Mouse (Mus musculus) gastrocnemius, postnatal 10 days (tissue): Measurements from ENCODE around the gene Lrrc43. TPM values are rescaled to one million over a fixed set of nuclear protein-coding genes. Genes with fewer than 3 reads are reported as not detected.
"Not testable (repeated sequence)": the region's sequence is repeated elsewhere in the genome, so short reads cannot be mapped to it uniquely, and the experiment has no call there.

Source experiments
- DNase-seq: peaks from one replicate; pipeline ENCODE4 v3.0.0; 2021; ENCODE audit warnings: mixed read lengths
- long read RNA-seq, 2 experiments: library from polyadenylated mRNA; stranded (forward); transcript quantifications; one replicate each; pipeline ENCODE4 v2.0.0; 2021
- total RNA-seq, 2 experiments: library from RNA; stranded (reverse); gene quantifications; 2 replicates each; pipeline ENCODE4 v1.2.3; 2021

Lrrc43 gene
- total RNA-seq, result not detected
- long read RNA-seq, experiment 1, result 0 reads
- long read RNA-seq, experiment 2, result 0 reads

DNA sequence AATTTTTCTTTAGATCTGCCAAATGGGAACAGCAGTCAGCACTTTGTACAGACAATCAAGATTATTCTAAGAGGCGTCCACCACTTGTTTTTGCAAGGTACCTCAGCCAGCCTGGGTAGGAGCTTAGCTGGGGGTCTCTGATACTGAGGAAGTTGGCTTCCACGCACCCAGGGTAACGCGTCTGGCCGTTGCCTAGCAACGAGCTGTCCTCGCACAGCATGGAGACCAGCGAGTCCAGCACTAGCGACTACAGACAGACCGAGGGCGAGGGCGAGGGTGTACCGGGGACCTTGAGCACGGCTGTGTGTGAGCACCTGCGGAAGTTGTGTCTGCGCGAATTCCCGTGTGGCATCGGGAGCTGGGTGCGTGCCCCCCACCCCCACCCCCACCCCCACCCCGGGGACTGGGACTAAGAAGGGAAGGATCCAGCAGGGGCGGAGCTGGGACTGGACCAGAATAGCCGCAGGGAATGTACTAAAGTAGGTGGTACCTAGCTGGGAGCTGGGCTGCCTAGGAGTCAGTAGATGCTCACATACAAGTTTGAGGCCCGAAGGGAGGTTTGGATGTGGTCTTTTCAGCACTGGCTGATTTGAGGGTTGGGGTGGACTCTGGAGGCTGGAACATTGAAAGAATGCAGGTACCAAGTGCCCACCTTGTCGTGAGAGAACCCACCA lies at the start of gene Lrrc43, which contains the start of gene Il31:
Gene Lrrc43 (plus strand): TSS at position 194 of the 674 bp plus-strand sequence.
Gene Il31 (minus strand): TSS at position 378 of the 674 bp plus-strand sequence.
- no peak for DNase-seq

DNA sequence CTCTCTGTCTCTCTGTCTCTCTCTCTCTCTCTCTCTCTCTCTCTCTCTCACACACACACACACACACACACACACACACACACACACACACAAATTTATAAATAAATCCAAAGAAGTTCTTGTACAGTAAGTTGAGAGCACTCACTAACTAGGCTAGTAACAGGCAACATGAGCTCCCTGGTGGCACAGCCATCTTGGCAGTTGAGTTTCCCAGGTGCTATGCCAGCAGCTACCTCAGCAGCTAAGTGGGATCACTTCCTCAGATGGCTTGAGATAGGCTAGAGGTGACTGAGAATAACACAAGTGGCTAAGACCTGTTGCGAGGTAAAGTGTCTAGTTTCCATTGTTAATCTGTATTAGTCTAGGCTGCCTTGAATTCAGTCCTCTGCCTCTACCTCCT lies 49.8 kb upstream of the Lrrc43 start:
- peak; percentile 31 for DNase-seq

DNA sequence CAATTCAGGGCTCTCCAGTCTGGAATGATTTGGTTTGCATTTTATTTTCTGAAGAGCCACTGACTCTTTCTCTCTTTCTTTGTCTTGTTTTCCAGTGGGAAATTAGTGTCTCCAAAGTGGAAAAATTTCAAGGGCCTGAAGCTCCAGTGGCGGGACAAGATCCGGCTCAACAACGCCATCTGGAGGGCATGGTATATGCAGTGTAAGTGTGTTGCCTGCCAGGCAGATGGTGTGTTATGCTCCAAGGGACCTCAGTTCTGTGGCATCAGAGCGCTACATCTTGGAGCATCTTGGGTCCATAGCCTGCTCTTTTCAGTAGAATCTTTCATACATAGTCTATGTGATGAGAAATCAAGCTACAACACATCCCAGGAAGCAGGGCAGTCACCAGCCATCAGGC lies 49.2 kb upstream of the Lrrc43 start:
- DNase-seq, result peak; percentile 52

DNA sequence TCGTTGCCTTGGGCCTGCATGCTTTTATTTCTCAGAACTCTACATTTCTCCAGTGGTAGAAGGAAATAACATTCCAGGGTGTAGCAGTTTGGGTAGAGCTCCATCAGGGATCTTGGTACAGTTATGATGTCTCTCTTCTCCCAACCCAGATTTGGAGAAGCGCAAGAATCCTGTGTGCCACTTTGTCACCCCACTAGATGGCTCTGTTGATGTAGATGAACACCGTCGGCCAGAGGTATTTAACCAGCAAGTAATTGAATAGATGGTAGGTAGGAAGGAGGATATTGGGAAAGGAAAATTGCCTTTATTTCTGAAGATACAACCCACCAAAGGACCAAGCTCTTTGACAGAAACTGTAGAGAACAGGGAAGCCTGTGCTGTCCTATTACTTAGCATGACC lies 48.4 kb upstream of the Lrrc43 start:
- no peak for DNase-seq

DNA sequence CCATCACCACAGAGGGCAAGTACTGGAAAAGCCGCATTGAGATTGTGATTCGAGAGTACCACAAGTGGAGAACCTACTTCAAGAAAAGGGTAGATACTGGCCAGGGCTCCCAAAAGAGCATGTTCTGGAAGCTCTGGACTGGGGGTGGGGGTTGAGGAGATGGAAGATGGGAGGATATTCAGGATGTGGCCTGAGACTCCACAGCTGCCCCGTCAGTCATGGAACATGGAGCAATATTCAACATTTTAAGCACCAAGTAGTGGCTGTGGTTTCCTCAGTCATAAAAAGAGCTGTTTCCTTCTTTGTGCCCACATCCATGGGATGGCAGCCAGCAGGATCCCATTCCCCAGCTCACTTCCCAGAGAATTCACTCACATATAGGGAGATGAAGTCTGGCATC lies 46.8 kb upstream of the Lrrc43 start:
- DNase-seq, result no peak

DNA sequence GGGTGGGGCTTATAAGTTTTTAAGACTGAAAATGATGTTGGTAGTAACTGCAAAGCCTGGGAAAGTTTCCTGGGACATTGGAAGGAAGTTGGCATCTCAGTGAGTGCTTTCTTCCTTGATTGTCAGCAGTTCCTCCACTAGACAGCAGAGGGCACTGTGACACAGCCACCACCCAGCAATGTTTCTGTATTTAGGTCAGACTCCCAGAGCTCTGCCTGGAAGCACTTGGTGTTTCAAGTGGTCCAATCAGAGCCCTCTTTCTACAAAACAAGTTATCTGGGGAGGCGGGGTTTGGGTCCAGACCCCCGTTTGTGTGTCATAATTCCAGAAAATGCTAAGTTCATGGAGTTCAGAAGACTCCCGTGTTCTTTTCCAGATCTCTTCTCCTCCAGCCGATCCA lies 45.0 kb upstream of the Lrrc43 start:
- peak; percentile 73 for DNase-seq

DNA sequence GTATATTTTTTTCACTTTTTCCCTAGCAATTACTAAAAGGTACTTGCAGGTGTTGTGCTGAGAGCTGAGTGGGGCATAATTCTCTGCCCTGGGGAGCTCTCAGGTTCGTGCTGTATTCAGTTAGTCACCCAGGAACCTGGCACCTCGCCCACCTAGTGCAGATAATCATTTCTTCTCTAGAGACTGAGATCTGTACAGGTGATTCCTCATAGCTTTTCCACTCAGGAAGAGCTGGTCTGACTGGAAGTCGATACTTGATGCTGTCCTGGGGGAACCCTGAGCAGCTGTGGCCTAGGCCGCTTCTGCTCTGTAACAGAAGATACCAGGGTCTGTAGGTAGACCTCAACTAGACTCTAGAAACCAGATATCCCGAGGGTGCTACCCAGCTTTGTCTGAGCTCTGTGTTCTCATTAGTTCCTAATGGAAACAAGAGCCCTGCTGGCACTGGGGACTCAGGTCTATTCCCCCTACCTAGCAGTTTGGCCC lies 44.2 kb upstream of the Lrrc43 start:
- no peak for DNase-seq

DNA sequence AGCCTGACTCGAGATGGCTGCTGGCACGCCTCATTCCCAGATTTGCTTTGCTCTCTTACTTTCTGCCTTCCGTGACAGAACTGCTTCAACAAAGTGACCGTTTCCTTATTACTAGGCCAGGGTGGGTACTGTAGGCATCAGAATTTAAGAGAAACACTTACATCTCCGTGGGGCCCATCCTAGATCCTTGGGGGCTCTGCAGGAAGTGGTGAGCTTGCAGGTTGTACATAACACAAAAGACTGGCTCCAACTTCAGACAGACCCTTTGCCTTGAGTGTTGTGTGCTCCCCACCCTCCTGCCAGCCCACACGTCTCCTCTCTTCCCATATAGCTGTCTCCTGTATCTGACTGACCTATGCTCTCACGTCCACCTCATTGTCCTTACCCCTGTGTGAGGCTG lies 37.2 kb upstream of the Lrrc43 start:
- DNase-seq, result no peak

DNA sequence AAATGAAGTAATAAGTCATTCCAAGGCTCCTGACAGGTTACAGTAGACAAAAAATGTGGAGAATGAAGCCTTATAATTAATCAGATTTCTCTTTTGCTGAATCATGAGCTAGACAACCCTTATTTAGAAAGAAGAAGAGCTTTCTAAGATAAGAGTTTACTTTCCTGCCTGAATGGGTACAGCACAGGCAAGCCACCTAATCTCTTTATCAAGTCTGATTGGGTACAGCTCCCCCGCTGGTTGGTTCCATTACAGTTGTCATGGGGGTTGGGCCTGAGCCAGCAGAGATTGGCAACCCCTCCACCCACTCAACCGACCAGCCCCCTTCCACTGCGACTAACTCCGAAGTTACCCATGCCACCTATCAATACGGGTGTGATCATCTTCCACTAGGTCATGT lies 27.7 kb upstream of the Lrrc43 start:
- DNase-seq, result no peak

DNA sequence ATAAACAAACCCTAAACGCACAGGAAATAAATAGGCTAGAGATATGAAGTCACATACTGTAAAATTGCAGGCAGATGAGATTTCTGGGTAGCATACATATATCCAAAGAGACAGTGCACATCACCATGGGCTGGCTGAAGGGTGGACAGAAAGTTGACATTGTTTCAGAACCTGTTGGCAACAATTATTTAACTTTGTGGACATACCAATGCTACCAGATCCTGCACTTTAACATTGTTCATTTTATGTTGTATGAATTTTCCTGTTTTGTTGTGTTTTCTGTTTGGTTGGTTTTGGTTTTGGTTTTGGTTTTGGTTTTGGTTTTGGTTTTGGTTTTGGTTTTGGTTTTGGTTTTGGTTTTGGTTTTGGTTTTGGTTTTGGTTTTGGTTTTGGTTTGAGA lies 24.5 kb upstream of the Lrrc43 start:
- no peak for DNase-seq

DNA sequence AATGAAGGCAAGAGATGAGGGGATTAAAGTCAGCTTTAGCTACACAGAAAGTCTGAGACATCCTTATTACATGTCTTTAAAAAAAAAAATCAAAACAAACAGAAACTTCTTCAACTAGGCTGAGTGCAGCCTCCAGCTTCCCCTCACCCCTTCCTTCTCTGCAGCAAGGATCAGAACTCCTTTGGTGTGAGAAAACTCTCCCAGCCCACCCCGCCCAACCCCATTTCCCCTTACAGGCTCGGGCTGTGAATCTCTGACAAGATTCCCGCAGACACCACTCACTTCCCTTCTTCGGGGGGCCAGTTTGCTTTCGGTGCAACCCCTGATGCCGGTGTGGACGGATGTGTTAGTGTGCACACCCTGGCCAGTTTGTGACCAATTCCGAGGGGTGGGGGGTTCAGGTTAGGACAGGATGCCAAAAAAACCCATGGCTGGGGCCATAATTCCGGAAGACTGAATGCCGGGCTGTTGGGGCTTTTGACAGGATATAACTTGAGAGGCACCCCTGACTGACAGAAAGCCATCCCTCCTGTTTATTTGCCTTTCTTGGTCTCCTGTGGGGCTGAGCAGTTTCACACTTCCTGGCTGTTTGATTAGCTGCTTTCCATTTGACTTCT lies 18.2 kb upstream of the Lrrc43 start:
- no peak for DNase-seq

DNA sequence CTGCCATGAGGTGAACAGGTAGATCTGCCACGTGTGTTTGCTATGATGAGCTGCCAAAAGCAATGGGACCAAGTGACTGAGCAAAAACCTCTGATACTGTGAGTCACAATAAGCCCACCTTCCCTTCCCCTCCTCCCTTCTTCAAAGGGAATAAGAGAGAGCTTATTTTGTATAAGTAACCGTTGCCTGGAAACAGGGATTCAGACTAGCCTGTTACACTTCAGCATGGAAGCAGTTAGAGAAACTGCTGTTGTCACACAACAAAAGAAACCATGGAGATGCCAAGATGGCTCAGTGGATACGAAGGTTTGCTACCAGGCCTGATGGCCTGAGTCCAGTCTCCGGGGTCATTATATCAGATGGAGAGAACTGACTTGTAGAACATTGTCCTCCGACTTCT lies 15.3 kb upstream of the Lrrc43 start:
- DNase-seq, result no peak

DNA sequence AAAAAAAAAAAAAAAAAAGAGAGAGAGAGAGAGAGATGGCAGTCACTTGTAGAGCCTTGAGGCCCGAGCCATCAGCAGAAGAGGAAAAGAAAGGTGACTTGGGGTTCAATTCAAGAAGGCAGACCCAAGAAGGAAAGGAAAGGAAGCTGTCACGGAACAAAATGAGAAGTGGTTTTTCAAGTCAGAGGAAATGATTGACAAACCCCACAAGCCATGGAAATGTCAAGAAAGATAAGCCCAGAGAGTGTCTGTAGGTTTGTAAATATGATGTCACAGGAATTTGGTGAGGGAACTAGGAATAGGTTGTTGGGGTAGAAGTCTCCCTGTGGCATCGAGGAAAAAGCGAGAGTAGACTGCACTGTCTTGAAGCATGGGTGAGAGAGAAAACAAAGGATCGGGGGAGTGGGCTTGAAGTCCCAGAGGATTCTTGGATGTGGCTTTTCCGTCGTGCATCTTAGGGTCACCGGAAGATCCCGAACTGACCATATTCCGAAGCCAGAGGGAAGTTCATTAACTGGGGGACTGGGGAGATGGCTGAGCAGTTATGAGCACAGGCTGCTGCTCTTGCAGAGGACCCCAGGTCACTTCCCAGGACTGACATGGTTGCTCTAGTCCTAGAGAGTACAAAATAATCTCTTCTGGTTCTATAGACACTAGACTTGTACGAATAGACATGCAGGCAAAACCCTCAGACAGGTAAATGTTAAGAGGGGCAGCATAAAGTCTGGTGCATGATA lies 1.3 kb upstream of the Lrrc43 start:
- no peak for DNase-seq

DNA sequence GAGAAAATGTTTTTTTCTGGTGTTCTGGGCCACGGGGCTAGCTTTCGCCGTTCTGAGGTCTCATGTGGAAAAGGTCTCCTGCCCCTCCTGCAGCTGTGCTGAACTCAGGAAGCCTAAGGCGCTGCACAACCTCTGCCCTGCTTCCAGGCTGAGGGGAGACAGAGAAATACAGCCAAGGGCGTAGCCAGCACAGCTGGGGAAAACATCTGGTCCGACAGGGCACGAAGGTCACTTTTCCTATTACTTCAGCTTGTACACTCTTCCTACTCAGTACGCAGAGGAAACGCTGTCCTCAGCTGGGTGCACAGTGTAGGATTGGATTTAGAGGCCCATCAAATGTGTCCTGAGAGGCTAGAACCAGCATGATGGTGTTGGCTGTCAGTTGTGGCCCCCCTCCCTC lies 830 bp downstream of the Lrrc43 start:
- no peak for DNase-seq

DNA sequence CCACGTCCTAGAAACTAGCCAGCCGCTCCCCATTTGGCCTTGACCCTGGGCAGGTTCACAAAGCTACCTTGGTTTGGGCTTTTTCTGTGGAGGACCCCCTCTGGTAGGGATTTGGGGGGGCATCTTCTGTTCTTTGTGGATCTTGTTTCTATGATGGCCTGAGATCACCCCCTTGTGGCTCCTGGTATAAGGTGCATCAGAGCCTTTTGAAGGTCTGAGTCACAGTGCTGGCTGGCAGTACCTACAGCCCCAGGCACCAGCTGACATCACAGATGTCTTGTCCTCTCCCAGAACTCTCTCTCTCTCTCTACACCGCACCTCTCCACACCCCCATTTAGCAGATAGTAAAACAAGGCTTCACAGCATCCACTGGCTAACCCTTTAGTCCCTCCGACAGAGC lies 10.6 kb downstream of the Lrrc43 start:
- no peak for DNase-seq

DNA sequence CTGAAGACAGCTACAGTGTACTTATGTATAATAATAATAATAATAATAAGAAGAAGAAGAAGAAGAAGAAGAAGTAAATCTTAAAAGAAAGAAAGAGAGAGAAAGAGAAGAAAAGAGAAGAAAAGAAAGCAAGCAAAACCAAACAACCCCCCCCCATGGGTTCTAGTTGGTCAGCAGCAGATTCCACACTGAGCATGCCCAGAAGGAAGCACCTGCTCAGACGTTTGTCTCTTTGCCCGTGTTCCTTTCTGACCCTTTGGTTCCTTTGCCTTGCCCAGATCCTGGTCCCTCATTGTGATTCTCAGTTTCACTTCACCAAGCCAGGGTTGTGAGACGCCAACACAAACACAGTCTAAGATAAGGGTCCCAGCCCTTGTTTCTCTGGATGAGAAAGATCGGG lies 12.9 kb downstream of the Lrrc43 start:
- DNase-seq, result no peak

DNA sequence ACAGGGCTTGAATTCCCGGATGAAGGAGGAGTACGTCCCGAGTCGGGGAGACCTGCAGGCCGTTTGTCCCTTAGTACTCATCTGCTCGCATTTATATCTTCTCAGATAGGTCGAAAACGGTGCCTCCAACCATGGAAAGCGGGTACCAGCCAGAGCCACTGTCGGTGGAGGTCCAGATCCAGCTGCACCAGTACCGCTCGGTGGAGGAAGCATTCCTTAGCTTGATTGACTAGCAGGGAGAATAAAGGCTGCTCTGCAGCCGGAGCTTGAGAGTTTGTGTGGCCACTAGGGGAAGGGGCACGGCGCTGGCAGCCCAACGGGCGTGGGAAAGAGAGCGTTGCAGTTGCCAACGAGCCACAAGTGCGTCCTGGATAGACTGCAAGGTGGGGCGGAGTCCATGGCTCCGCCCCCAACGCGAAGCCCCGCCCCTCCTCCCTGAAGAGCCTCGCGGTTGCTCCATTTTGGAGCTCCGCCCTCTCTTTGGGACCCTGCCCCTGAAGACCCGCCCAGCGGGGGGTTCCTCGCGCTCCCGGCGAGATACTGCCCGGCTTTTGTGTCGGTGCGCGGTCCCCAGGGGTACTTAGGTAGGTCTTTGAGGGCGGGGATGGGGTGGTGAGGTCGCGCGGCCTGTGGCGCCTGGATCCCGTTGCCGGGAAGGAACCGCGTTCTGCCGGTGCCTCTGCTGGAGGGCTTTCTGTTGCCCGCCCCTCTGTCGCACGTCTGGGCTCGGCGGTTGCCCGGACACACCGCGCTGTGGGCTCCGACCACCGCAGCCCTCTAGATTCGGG lies 19.0 kb downstream of the Lrrc43 start:
- peak; percentile 72 for DNase-seq

DNA sequence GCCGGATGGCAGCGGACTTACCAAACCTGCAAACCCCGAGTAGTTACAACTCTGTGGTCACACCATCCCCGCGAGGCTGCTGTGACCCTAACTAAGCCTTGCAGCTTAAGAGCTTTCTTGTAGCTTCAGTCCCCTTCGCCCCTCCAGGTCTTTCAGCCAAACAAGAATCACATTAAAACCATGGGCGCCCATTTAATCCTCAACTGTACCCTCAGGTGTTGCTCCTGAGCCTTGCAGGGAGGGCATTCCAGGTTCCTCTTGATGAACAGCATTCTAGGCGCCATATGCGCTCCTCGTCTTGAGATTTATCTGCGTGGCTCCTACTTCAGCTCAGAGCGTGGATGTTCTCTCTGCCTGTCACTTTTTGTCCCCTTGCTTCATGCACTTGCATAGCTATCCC lies 19.8 kb downstream of the Lrrc43 start:
- DNase-seq, result no peak

DNA sequence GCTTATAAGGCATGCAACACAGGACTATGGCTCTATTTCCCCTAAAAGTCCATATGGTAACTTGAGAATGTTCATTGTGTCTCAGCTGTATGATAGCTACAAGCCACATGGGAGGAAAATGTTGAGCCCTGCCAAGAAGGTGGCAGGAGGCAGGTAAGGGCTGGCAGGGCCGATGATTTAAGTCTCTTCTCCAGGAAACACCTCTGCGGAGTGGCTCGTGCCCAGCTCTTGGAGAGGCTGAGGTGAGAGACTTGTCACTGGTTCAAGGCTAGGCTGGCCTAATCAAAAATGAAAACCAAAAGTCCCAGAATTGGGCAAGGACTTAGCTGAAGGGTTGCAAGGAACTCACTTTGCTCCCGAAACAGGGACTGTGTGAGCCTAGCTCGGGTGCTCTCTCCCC lies 21.1 kb downstream of the Lrrc43 start, which contains the start of gene B3gnt4:
Gene B3gnt4 (plus strand): TSS at position 301 of the 400 bp plus-strand sequence.
- DNase-seq, result no peak

DNA sequence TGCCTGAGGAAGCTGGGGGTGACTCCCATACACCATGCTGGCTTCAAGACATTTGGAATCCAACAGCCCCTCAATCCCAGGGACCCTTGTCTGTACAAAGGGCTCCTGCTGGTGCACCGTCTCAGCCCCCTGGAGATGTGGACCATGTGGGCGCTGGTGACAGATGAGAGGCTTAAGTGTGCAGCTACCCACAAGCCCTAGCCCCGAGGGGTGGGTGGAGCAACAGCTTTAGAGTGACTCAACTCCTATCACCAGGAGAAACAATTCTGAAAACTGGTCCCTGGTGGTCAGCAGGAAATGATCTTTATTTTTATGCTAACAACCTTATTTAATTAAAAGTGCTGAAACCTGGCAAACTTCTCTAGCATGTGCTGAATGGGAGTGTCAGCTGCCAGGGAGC lies 22.3 kb downstream of the Lrrc43 start:
- DNase-seq, result not testable (repeated sequence)

DNA sequence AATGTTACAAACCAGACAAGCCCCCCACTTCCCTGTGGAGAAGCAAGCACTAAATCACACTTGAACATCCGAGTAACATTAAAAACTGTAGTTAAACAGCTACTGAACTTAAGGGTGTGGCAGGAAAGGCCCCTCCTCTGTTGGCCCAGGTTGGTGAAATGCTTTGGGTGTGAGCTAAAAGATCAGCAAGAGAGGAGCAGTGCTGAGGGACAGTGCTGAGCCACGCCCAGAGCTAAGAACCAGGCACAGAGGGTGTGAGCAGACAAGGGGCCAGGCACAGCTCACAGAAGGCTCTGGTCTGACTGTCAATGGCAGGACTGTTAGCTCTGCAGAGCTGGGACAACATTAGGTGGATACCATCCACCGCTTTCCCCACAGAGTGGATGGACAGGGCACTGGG lies 23.0 kb downstream of the Lrrc43 start:
- DNase-seq, result no peak

DNA sequence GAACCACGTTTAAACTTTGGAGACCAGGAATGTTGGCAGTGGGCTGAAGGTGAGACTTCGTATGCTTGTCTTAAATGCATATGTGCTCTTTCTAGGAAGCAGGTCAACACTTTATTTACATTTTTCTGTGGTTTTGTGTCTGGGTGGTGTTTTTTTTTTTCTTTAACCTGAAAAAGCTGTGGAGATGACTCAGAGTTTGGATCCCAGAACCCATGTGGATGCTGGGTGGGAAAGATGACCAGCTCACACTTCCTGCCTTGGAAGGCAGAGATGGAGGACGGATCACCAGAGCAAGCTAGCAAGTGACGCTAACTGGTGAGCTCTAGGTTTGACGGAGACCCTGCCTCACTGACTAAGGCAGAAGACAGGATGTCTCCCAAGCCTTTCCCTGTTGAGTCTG lies 25.8 kb downstream of the Lrrc43 start:
- no peak for DNase-seq
